Mouse (Mus musculus) urinary bladder, adult 2 months (tissue): Measurements from ENCODE around the gene Mfsd4b1. TPM values are rescaled to one million over a fixed set of nuclear protein-coding genes. Genes with fewer than 3 reads are reported as not detected.
"Not testable (repeated sequence)": the region's sequence is repeated elsewhere in the genome, so short reads cannot be mapped to it uniquely, and the experiment has no call there.

Experiments
- DNase-seq: peaks from one replicate; pipeline ENCODE4 v3.0.0; 2022; ENCODE audit warnings: low spot score
- polyA plus RNA-seq: library from polyadenylated mRNA; depleted of rRNA; stranded (reverse); fragments of >200 nt; gene quantifications from 2 replicates; pipeline ENCODE4 v1.2.3, GENCODE M21; 2012

Mfsd4b1 gene
- polyA plus RNA-seq, 1 experiment = 0.30 TPM

GRCm38 (mm10) chr10:40032897-40033296 is 7.8 kb upstream of the Mfsd4b1 start:
- DNase-seq = no peak

- DNase-seq = no peak
Measured at GRCm38 (mm10) chr10:40030716-40031115, 5.6 kb upstream of the Mfsd4b1 start.

- no peak for DNase-seq
Measured at GRCm38 (mm10) chr10:40029610-40030009, 4.5 kb upstream of the Mfsd4b1 start.

GRCm38 (mm10) chr10:40028091-40028490 is 3.0 kb upstream of the Mfsd4b1 start:
- DNase-seq = no peak

- DNase-seq = no peak
Measured at GRCm38 (mm10) chr10:40026546-40026945, 1.5 kb upstream of the Mfsd4b1 start.

GRCm38 (mm10) chr10:40025560-40025959 is 492 bp upstream of the Mfsd4b1 start:
- DNase-seq = no peak

GRCm38 (mm10) chr10:40020401-40020800 is 4.7 kb downstream of the Mfsd4b1 start:
- DNase-seq = no peak

GRCm38 (mm10) chr10:40019492-40019891 is 5.6 kb downstream of the Mfsd4b1 start:
- DNase-seq = no peak

- DNase-seq = no peak
Measured at GRCm38 (mm10) chr10:40018261-40018860, 6.7 kb downstream of the Mfsd4b1 start.

- DNase-seq = no peak
Measured at GRCm38 (mm10) chr10:40009591-40009990, 15.5 kb downstream of the Mfsd4b1 start.

GRCm38 (mm10) chr10:40008847-40009246 is 16.2 kb downstream of the Mfsd4b1 start:
- not testable (repeated sequence) for DNase-seq

- no peak for DNase-seq
Measured at GRCm38 (mm10) chr10:40007953-40008352, 17.1 kb downstream of the Mfsd4b1 start.

GRCm38 (mm10) chr10:40006963-40007362 is 18.1 kb downstream of the Mfsd4b1 start:
- DNase-seq = no peak

- no peak for DNase-seq
Measured at GRCm38 (mm10) chr10:40000746-40001145, 24.3 kb downstream of the Mfsd4b1 start.

GRCm38 (mm10) chr10:39991155-39991554 is 33.9 kb downstream of the Mfsd4b1 start:
- no peak for DNase-seq

GRCm38 (mm10) chr10:39986466-39986865 is 38.6 kb downstream of the Mfsd4b1 start, which contains the start of gene Mfsd4b5:
Gene Mfsd4b5 (minus strand): TSS chr10:39986646.
- no peak for DNase-seq

GRCm38 (mm10) chr10:39982604-39983003 is 42.5 kb downstream of the Mfsd4b1 start:
- no peak for DNase-seq

GRCm38 (mm10) chr10:39978231-39978630 is 46.8 kb downstream of the Mfsd4b1 start:
- no peak for DNase-seq

- no peak for DNase-seq
Measured at GRCm38 (mm10) chr10:39977346-39977745, 47.7 kb downstream of the Mfsd4b1 start.

- no peak for DNase-seq
Measured at GRCm38 (mm10) chr10:39975771-39976170, 49.3 kb downstream of the Mfsd4b1 start.

- DNase-seq = no peak
Measured at GRCm38 (mm10) chr10:39974982-39975381, 50.1 kb downstream of the Mfsd4b1 start.

- no peak for DNase-seq
Measured at GRCm38 (mm10) chr10:39967512-39967911, 57.6 kb downstream of the Mfsd4b1 start.

- DNase-seq = no peak
Measured at GRCm38 (mm10) chr10:39961906-39962305, 63.2 kb downstream of the Mfsd4b1 start.

GRCm38 (mm10) chr10:39960441-39960822 is 64.6 kb downstream of the Mfsd4b1 start:
- no peak for DNase-seq
